Mouse (Mus musculus): Measurements from ENCODE around the gene Cd101. TPM values are rescaled to one million over a fixed set of nuclear protein-coding genes. Genes with fewer than 3 reads are reported as not detected.

Cd101 gene
- polyA plus RNA-seq, 1 experiment from 2014 or later, result 0.04 TPM

- no peak for ATAC-seq (replicated peaks; ENCODE audit: low FRiP score)
- Histone ChIP-seq H3K9ac (no peak overlapping the region), H3K27me3 (no peaks in the 10 kb centered on the region), H3K4me1 (peaks cover 15% of the 10 kb centered on the region), H3K4me2 (no peak overlapping the region), H3K9me3 (replicated peaks) (no peaks in the 10 kb centered on the region), H3K36me3 (no peaks in the 10 kb centered on the region), H3K4me3 (replicated peaks) (no peak overlapping the region), H3K27ac (no peak overlapping the region)
- WGBS, result 84% methylated on average over 6 of the region's 6 CpGs
These were observed 36.8 kb upstream of the Cd101 start for GRCm38 (mm10) chr3:101066175-101066574.

GRCm38 (mm10) chr3:101061865-101062585 is 32.7 kb upstream of the Cd101 start:
- WGBS, result 74% methylated on average over 7 of the region's 7 CpGs
- no peaks in the 10 kb centered on the region for H3K9me3 ChIP-seq (replicated peaks)
- H3K9ac ChIP-seq, result no peak overlapping the region
- no peaks in the 10 kb centered on the region for H3K27me3 ChIP-seq
- H3K27ac ChIP-seq, result no peak overlapping the region
- H3K4me1 ChIP-seq, result 0 out of 2 replicates have a peak, but pooled peaks cover 3% of the 10 kb centered on the region
- ATAC-seq (replicated peaks; ENCODE audit: low FRiP score), result no peak
- H3K4me3 ChIP-seq (replicated peaks), result no peak overlapping the region
- H3K36me3 ChIP-seq, result peaks cover 10% of the 10 kb centered on the region
- no peak overlapping the region for H3K4me2 ChIP-seq

- no peaks in the 10 kb centered on the region for H3K9me3 ChIP-seq (replicated peaks)
- no peak overlapping the region for H3K4me3 ChIP-seq (replicated peaks)
- H3K36me3 ChIP-seq, result peaks cover 16% of the 10 kb centered on the region
- no peak overlapping the region for H3K9ac ChIP-seq
- 63% methylated on average over 4 of the region's 4 CpGs for WGBS
- 0 out of 2 replicates have a peak, but pooled peaks cover 3% of the 10 kb centered on the region for H3K4me1 ChIP-seq
- no peak overlapping the region for H3K4me2 ChIP-seq
- no peak for ATAC-seq (replicated peaks; ENCODE audit: low FRiP score)
- no peak overlapping the region for H3K27ac ChIP-seq
- no peaks in the 10 kb centered on the region for H3K27me3 ChIP-seq
These were observed 29.9 kb upstream of the Cd101 start for GRCm38 (mm10) chr3:101059214-101059613.

- WGBS, result 37% methylated on average over 2 of the region's 2 CpGs
- no peak overlapping the region for H3K27ac ChIP-seq
- no peak for ATAC-seq (replicated peaks; ENCODE audit: low FRiP score)
These were observed 28.8 kb upstream of the Cd101 start for GRCm38 (mm10) chr3:101058203-101058602.

GRCm38 (mm10) chr3:101055216-101055615 is 25.9 kb upstream of the Cd101 start:
- no peaks in the 10 kb centered on the region for H3K9me3 ChIP-seq (replicated peaks)
- WGBS, result 71% methylated on average over 8 of the region's 8 CpGs
- H3K4me2 ChIP-seq, result no peak overlapping the region
- peaks cover 8% of the 10 kb centered on the region for H3K36me3 ChIP-seq
- no peak for ATAC-seq (replicated peaks; ENCODE audit: low FRiP score)
- H3K27ac ChIP-seq, result no peak overlapping the region
- H3K4me3 ChIP-seq (replicated peaks), result no peak overlapping the region
- no peaks in the 10 kb centered on the region for H3K27me3 ChIP-seq
- no peaks in the 10 kb centered on the region for H3K4me1 ChIP-seq
- no peak overlapping the region for H3K9ac ChIP-seq

More at GRCm38 (mm10) chr3:101058203-101058602, 28.8 kb upstream of the Cd101 start:
- Histone ChIP-seq H3K4me1 (0 out of 2 replicates have a peak, but pooled peaks cover 3% of the 10 kb centered on the region), H3K4me3 (replicated peaks) (no peak overlapping the region), H3K9ac (no peak overlapping the region), H3K27me3 (no peaks in the 10 kb centered on the region), H3K36me3 (peaks cover 16% of the 10 kb centered on the region), H3K4me2 (no peak overlapping the region), H3K9me3 (replicated peaks) (no peaks in the 10 kb centered on the region)

- Histone ChIP-seq H3K27ac (no peak overlapping the region), H3K4me2 (no peak overlapping the region), H3K36me3 (peaks cover 11% of the 10 kb centered on the region; the same call in 1 of the 2 replicates), H3K9ac (no peak overlapping the region), H3K9me3 (replicated peaks) (no peaks in the 10 kb centered on the region), H3K4me3 (replicated peaks) (no peak overlapping the region), H3K4me1 (peaks cover 3% of the 10 kb centered on the region; the same call in 1 of the 2 replicates), H3K27me3 (no peaks in the 10 kb centered on the region)
- WGBS, result 63% methylated on average over 4 of the region's 4 CpGs
- ATAC-seq (replicated peaks; ENCODE audit: low FRiP score), result no peak
These were observed 22.2 kb upstream of the Cd101 start for GRCm38 (mm10) chr3:101051601-101052000.

GRCm38 (mm10) chr3:101049997-101050396 is 20.6 kb upstream of the Cd101 start:
- Histone ChIP-seq H3K36me3 (peaks cover 17% of the 10 kb centered on the region; the same call in 1 of the 2 replicates), H3K9ac (no peak overlapping the region), H3K4me3 (replicated peaks) (no peak overlapping the region), H3K4me2 (no peak overlapping the region), H3K4me1 (peaks cover 3% of the 10 kb centered on the region; the same call in 1 of the 2 replicates), H3K27ac (no peak overlapping the region), H3K27me3 (no peaks in the 10 kb centered on the region), H3K9me3 (replicated peaks) (no peaks in the 10 kb centered on the region)
- WGBS, result 73% methylated on average over 9 of the region's 9 CpGs
- ATAC-seq (replicated peaks; ENCODE audit: low FRiP score), result no peak

GRCm38 (mm10) chr3:101048781-101049180 is 19.4 kb upstream of the Cd101 start:
- H3K9ac ChIP-seq, result no peak overlapping the region
- no peak overlapping the region for H3K4me2 ChIP-seq
- H3K9me3 ChIP-seq (replicated peaks), result no peaks in the 10 kb centered on the region
- H3K4me1 ChIP-seq, result peaks cover 3% of the 10 kb centered on the region; the same call in 1 of the 2 replicates
- no peak overlapping the region for H3K4me3 ChIP-seq (replicated peaks)
- no peak overlapping the region for H3K27ac ChIP-seq
- no peak for ATAC-seq (replicated peaks; ENCODE audit: low FRiP score)
- WGBS, result 79% methylated on average over 2 of the region's 2 CpGs
- H3K27me3 ChIP-seq, result no peaks in the 10 kb centered on the region
- peaks cover 13% of the 10 kb centered on the region; the same call in 1 of the 2 replicates for H3K36me3 ChIP-seq

GRCm38 (mm10) chr3:101047586-101048275 is 18.4 kb upstream of the Cd101 start:
- peaks cover 3% of the 10 kb centered on the region; the same call in 1 of the 2 replicates for H3K4me1 ChIP-seq
- ATAC-seq (replicated peaks; ENCODE audit: low FRiP score), result 0 out of 2 replicates have a peak, but pooled peaks have one; percentile 41

GRCm38 (mm10) chr3:101045431-101045830 is 16.1 kb upstream of the Cd101 start:
- no peaks in the 10 kb centered on the region for H3K27me3 ChIP-seq
- peaks cover 27% of the 10 kb centered on the region; the same call in 1 of the 2 replicates for H3K36me3 ChIP-seq
- 92% methylated on average over 15 of the region's 15 CpGs for WGBS
- no peaks in the 10 kb centered on the region for H3K9me3 ChIP-seq (replicated peaks)
- H3K4me3 ChIP-seq (replicated peaks), result no peak overlapping the region
- no peak for ATAC-seq (replicated peaks; ENCODE audit: low FRiP score)
- peaks cover 3% of the 10 kb centered on the region; the same call in 1 of the 2 replicates for H3K4me1 ChIP-seq
- no peak overlapping the region for H3K27ac ChIP-seq
- no peak overlapping the region for H3K4me2 ChIP-seq
- H3K9ac ChIP-seq, result no peak overlapping the region

More at GRCm38 (mm10) chr3:101047586-101048275, 18.4 kb upstream of the Cd101 start:
- Histone ChIP-seq H3K9ac (no peak overlapping the region), H3K9me3 (replicated peaks) (no peaks in the 10 kb centered on the region), H3K27ac (no peak overlapping the region), H3K4me3 (replicated peaks) (no peak overlapping the region), H3K4me2 (no peak overlapping the region), H3K36me3 (peaks cover 23% of the 10 kb centered on the region; the same call in 1 of the 2 replicates), H3K27me3 (no peaks in the 10 kb centered on the region)
- WGBS, result 83% methylated on average over 15 of the region's 15 CpGs

GRCm38 (mm10) chr3:101044686-101045085 is 15.3 kb upstream of the Cd101 start:
- no peaks in the 10 kb centered on the region for H3K27me3 ChIP-seq
- WGBS, result 71% methylated on average over 6 of the region's 6 CpGs
- no peak overlapping the region for H3K27ac ChIP-seq
- H3K36me3 ChIP-seq, result peaks cover 28% of the 10 kb centered on the region; the same call in 1 of the 2 replicates
- no peak overlapping the region for H3K4me3 ChIP-seq (replicated peaks)
- ATAC-seq (replicated peaks; ENCODE audit: low FRiP score), result no peak
- H3K4me2 ChIP-seq, result no peak overlapping the region
- H3K4me1 ChIP-seq, result peaks cover 3% of the 10 kb centered on the region; the same call in 1 of the 2 replicates
- H3K9ac ChIP-seq, result no peak overlapping the region
- H3K9me3 ChIP-seq (replicated peaks), result no peaks in the 10 kb centered on the region

- Histone ChIP-seq H3K9me3 (replicated peaks) (no peaks in the 10 kb centered on the region), H3K9ac (no peak overlapping the region), H3K4me2 (no peak overlapping the region), H3K27ac (no peak overlapping the region), H3K4me1 (peaks cover 9% of the 10 kb centered on the region), H3K27me3 (no peaks in the 10 kb centered on the region), H3K4me3 (replicated peaks) (no peak overlapping the region), H3K36me3 (peaks cover 22% of the 10 kb centered on the region; the same call in 1 of the 2 replicates)
- 79% methylated on average over 7 of the region's 7 CpGs for WGBS
- ATAC-seq (replicated peaks; ENCODE audit: low FRiP score), result no peak
These were observed 12.6 kb upstream of the Cd101 start for GRCm38 (mm10) chr3:101041997-101042396.
